Mouse (Mus musculus) gastrocnemius, postnatal 25 days (tissue): Measurements from ENCODE around the gene Vkorc1. TPM values are rescaled to one million over a fixed set of nuclear protein-coding genes. Genes with fewer than 3 reads are reported as not detected.

Source experiments
- DNase-seq: peaks from one replicate; pipeline ENCODE4 v3.0.0; 2022
- total RNA-seq, 2 experiments: library from RNA; stranded (reverse); gene quantifications; 1 replicate in 1 of 2; 2 replicates in 1 of 2; pipeline ENCODE4 v1.2.3; 2021

Vkorc1 gene
- total RNA-seq, 2 experiments from 2014 or later = 12.7 to 18.3 TPM

- peak; percentile 87 for DNase-seq
Observed at GRCm38 (mm10) chr7:127876467-127877348, 18.7 kb downstream of the Vkorc1 start, which contains the start of gene Zfp668. TSS of gene Zfp668 (minus strand) at chr7:127876828.

- DNase-seq = peak; percentile 84
Observed at GRCm38 (mm10) chr7:127876041-127876466, 19.4 kb downstream of the Vkorc1 start, which contains the start of gene Zfp646. TSS of gene Zfp646 (plus strand) at chr7:127876221.

GRCm38 (mm10) chr7:127875627-127876001, 19.8 kb downstream of the Vkorc1 start:
- peak; percentile 94 for DNase-seq

- no peak for DNase-seq
Observed at GRCm38 (mm10) chr7:127874812-127875626, 20.4 kb downstream of the Vkorc1 start.

- no peak for DNase-seq
Observed at GRCm38 (mm10) chr7:127870136-127870821, 25.1 kb downstream of the Vkorc1 start.

- peak; percentile 48 for DNase-seq
Observed at GRCm38 (mm10) chr7:127869149-127869810, 26.1 kb downstream of the Vkorc1 start.

GRCm38 (mm10) chr7:127867641-127868040, 27.8 kb downstream of the Vkorc1 start:
- no peak for DNase-seq

GRCm38 (mm10) chr7:127866434-127866833, 29.0 kb downstream of the Vkorc1 start:
- no peak for DNase-seq

GRCm38 (mm10) chr7:127858258-127858657, 37.2 kb downstream of the Vkorc1 start:
- no peak for DNase-seq

GRCm38 (mm10) chr7:127850906-127851305, 44.5 kb downstream of the Vkorc1 start:
- DNase-seq = peak; percentile 59

GRCm38 (mm10) chr7:127849973-127850875, 45.2 kb downstream of the Vkorc1 start:
- peak; percentile 38 for DNase-seq

Other genes starting within 250 kb of the Vkorc1 start
- 10 to 100 TPM; 41.2 to 41.7 TPM for gene Bcl7c, start 186.7 kb downstream of the Vkorc1 start, total RNA-seq
- gene Ctf1, start 182.9 kb downstream of the Vkorc1 start, total RNA-seq = 10 to 100 TPM; 13.8 to 15.1 TPM
- not detected for gene Ctf2, start 163.5 kb downstream of the Vkorc1 start, total RNA-seq
- gene Fbxl19, start 151.1 kb downstream of the Vkorc1 start, total RNA-seq = 1 to 10 TPM; 1.9 to 2.4 TPM
- gene Orai3, start 125.8 kb downstream of the Vkorc1 start, total RNA-seq = 1 to 10 TPM; 8.9 to 9.5 TPM
- 10 to 100 TPM; 15.0 to 15.4 TPM for gene Setd1a, start 118.9 kb downstream of the Vkorc1 start, total RNA-seq
- 1 to 10 TPM; 2.4 to 2.5 TPM for gene Gm49388, start 110.0 kb downstream of the Vkorc1 start, total RNA-seq
- gene Hsd3b7, start 95.0 kb downstream of the Vkorc1 start, total RNA-seq = 1 to 10 TPM; 4.4 to 9.1 TPM
- gene Stx4a, start 71.3 kb downstream of the Vkorc1 start, total RNA-seq = 10 to 100 TPM; 46.4 to 47.2 TPM
- gene Stx1b, start 71.1 kb downstream of the Vkorc1 start, total RNA-seq = 1 to 10 TPM in 1 of 2 experiments, under 1 TPM in 1; 0.64 to 1.2 TPM
- 10 to 100 TPM; 11.3 to 11.8 TPM for gene Zfp646, start 19.4 kb downstream of the Vkorc1 start, total RNA-seq
- 1 to 10 TPM; 2.8 to 4.5 TPM for gene Zfp668, start 18.8 kb downstream of the Vkorc1 start, total RNA-seq
- gene Prss53, start 4.6 kb downstream of the Vkorc1 start, total RNA-seq = 1 to 10 TPM; 1.5 to 1.6 TPM
- gene Gm21974, start 163 bp downstream of the Vkorc1 start, total RNA-seq = not detected
- 100 to 1,000 TPM; 142 to 143 TPM for gene Bckdk, start 8.5 kb upstream of the Vkorc1 start, total RNA-seq
- 10 to 100 TPM; 19.9 to 20.0 TPM for gene Kat8, start 16.9 kb upstream of the Vkorc1 start, total RNA-seq
- gene Prss8, start 34.5 kb upstream of the Vkorc1 start, total RNA-seq = not detected
- gene Prss36, start 51.1 kb upstream of the Vkorc1 start, total RNA-seq = 1 to 10 TPM; 4.4 to 6.1 TPM
- 10 to 100 TPM; 76.2 to 78.4 TPM for gene Fus, start 71.8 kb upstream of the Vkorc1 start, total RNA-seq
- gene Pycard, start 98.2 kb upstream of the Vkorc1 start, total RNA-seq = under 1 TPM; 0.72 to 0.82 TPM
- 100 to 1,000 TPM; 235 to 294 TPM for gene Trim72, start 108.3 kb upstream of the Vkorc1 start, total RNA-seq
- 1 to 10 TPM; 1.1 to 2.6 TPM for gene Itgam, start 167.0 kb upstream of the Vkorc1 start, total RNA-seq
- gene Gm49368, start 167.1 kb upstream of the Vkorc1 start, total RNA-seq = not detected
- gene Itgax, start 233.9 kb upstream of the Vkorc1 start, total RNA-seq = under 1 TPM in 1 of 2 experiments, not detected in 1; 0.21 TPM